Mouse (Mus musculus) liver, embryonic 14.5 days (tissue): Measurements from ENCODE around the gene Ucn. TPM values are rescaled to one million over a fixed set of nuclear protein-coding genes. Genes with fewer than 3 reads are reported as not detected.
A peak's percentile ranks its signal among the peaks of the same experiment; 100 is the strongest.

Experiments used
- ATAC-seq: fragments of 200-750 bp; cut with Nextera tagmentation; 2 replicates; pipeline ENCODE4 v1.8.0; 2017; ENCODE audit warnings: moderate number of reproducible peaks, mild to moderate bottlenecking, moderate library complexity; ENCODE audit not compliant: insufficient read depth
- DNase-seq, 3 experiments: peaks; one replicate each; pipeline ENCODE4 v3.0.0-alpha.2; 2012 to 2013; ENCODE audit warnings: low read depth in 3 of 3, low spot score in 3 of 3
- H3K27ac ChIP-seq: fragments of 300-500 bp; sonication (generic); 2 replicates; pipeline ENCODE4 v1.5.1; 2014; ENCODE audit warnings: moderate library complexity, mild to moderate bottlenecking, control low read depth, inconsistent platforms
- H3K27me3 ChIP-seq: fragments of 300-500 bp; sonication (generic); 2 replicates; pipeline ENCODE4 v1.6.1; 2014; ENCODE audit warnings: mild to moderate bottlenecking, low read length, moderate library complexity; ENCODE audit not compliant: control insufficient read depth, insufficient read depth
- H3K36me3 ChIP-seq: fragments of 300-500 bp; sonication (generic); replicated peaks from 2 replicates; pipeline ENCODE4 v1.6.1; 2014; ENCODE audit warnings: low read depth; ENCODE audit not compliant: control insufficient read depth, insufficient read depth
- H3K4me1 ChIP-seq, 2 experiments: fragments of 200-500 bp in 1 of 2; fragments of 300-500 bp in 1 of 2; sonication (generic) in 1 of 2; replicated peaks; 2 replicates each; pipeline ENCODE4 v1.6.1; 2012 to 2014; ENCODE audit warnings: antibody characterized with exemption in 1 of 2, inconsistent platforms in 1 of 2, low read length in 1 of 2; ENCODE audit not compliant: control insufficient read depth in 2 of 2, insufficient read depth in 2 of 2
- H3K4me2 ChIP-seq: fragments of 300-500 bp; sonication (generic); 2 replicates; pipeline ENCODE4 v1.6.1; 2014; ENCODE audit warnings: low read depth, mild to moderate bottlenecking, control low read depth, moderate library complexity
- H3K4me3 ChIP-seq, 2 experiments: fragments of 200-500 bp in 1 of 2; fragments of 300-500 bp in 1 of 2; sonication (generic) in 1 of 2; 2 replicates each; pipeline ENCODE4 v1.5.1; 2012 to 2014; ENCODE audit warnings: low read depth in 2 of 2, low read length in 2 of 2, mild to moderate bottlenecking in 2 of 2, control low read depth in 1 of 2, inconsistent platforms in 1 of 2, moderate library complexity in 1 of 2; ENCODE audit not compliant: insufficient read depth in 1 of 2
- H3K9ac ChIP-seq: fragments of 300-500 bp; sonication (generic); replicated peaks from 2 replicates; pipeline ENCODE4 v1.6.1; 2014; ENCODE audit warnings: mild to moderate bottlenecking, control low read depth, moderate library complexity
- H3K9me3 ChIP-seq: fragments of 300-500 bp; sonication (generic); 2 replicates; pipeline ENCODE4 v1.6.1; 2016; ENCODE audit warnings: low read length, mixed read lengths; ENCODE audit not compliant: control insufficient read depth
- CTCF ChIP-seq: IDR thresholded peaks from 2 replicates; pipeline ENCODE4 v1.5.1; 2016; ENCODE audit warnings: antibody characterized with exemption, low read depth, control low read depth
- EP300 ChIP-seq: IDR thresholded peaks from 2 replicates; pipeline ENCODE4 v1.6.1; 2016; ENCODE audit warnings: antibody characterized with exemption, low read depth
- WGBS: fragments of 180-500 bp; shearing (Covaris S2); extraction: QIAGEN DNeasy Blood & Tissue Kit; methylation state at CpG from one replicate; pipeline ENCODE4 v1.1.7; 2014; ENCODE audit not compliant: insufficient replicate concordance; 5-methylcytosine and 5-hydroxymethylcytosine counted together
- polyA plus RNA-seq, 2 experiments: library from polyadenylated mRNA; depleted of rRNA in 1 of 2; stranded (reverse) in 1 of 2; unstranded in 1 of 2; fragments of >200 nt; fragmentation: Nextera tagmentation in 1 of 2; extraction: Ambion mirVana in 1 of 2; gene quantifications; 2 replicates each; pipeline versions ENCODE4 v1.2.1 to v1.2.3; 2012 to 2014

Ucn gene
- not detected in 2 replicates for polyA plus RNA-seq (2012; rRNA removed)
- not detected in 2 replicates for polyA plus RNA-seq (2014; fragmentation: Nextera tagmentation; extraction: Ambion mirVana)

- Histone ChIP-seq H3K9me3 (no peaks in the 10 kb centered on the region), H3K36me3 (no peaks in the 10 kb centered on the region), H3K4me2 (no peak within 1 kb of the TSS), H3K27me3 (peaks cover 52% of the 10 kb centered on the region), H3K4me3 (no peak within 1 kb of the TSS), H3K4me1 (no peaks in the 10 kb centered on the region), H3K9ac (no peak within 1 kb of the TSS), H3K27ac (no peak within 1 kb of the TSS)
- DNase-seq = no peak
- no peak for ATAC-seq
- TF ChIP-seq EP300 = no peak
- TF ChIP-seq CTCF = no peak
- 1% methylated on average over 52 of the region's 52 CpGs for WGBS
Measured at GRCm38 (mm10) chr5:31138241-31138967, at the start of gene Ucn. TSS of gene Ucn (minus strand) at chr5:31138829.

GRCm38 (mm10) chr5:31183678-31184077 is 45.0 kb upstream of the Ucn start:
- peak overlapping the region; percentile 28; the same call in 1 of the 2 replicates for H3K9ac ChIP-seq
- WGBS = 15% methylated on average over 4 of the region's 4 CpGs
- peak; percentile 74 for TF ChIP-seq EP300
- no peak for TF ChIP-seq CTCF

GRCm38 (mm10) chr5:31181183-31181770 is 42.6 kb upstream of the Ucn start:
- no peak for DNase-seq
- H3K4me2 ChIP-seq = peak overlapping the region; percentile 89
- TF ChIP-seq EP300 (no peak), CTCF (no peak)
- H3K27me3 ChIP-seq = no peaks in the 10 kb centered on the region
- H3K27ac ChIP-seq = no peak overlapping the region
- H3K9ac ChIP-seq = no peak overlapping the region
- no peak for ATAC-seq
- peaks cover 24 to 27% of the 10 kb centered on the region in 2 experiments for H3K4me1 ChIP-seq
- peaks cover 2% of the 10 kb centered on the region; the same call in 1 of the 2 replicates for H3K36me3 ChIP-seq
- H3K9me3 ChIP-seq = no peaks in the 10 kb centered on the region
- no peak overlapping the region; a peak in 1 of 4 replicates for H3K4me3 ChIP-seq
- 82% methylated on average over 9 of the region's 9 CpGs for WGBS

More at GRCm38 (mm10) chr5:31183678-31184077, 45.0 kb upstream of the Ucn start:
- Histone ChIP-seq H3K4me2 (peak overlapping the region; percentile 42), H3K9me3 (no peaks in the 10 kb centered on the region), H3K27ac (peak overlapping the region; percentile 76), H3K4me1 (peaks cover 21 to 23% of the 10 kb centered on the region in 2 experiments), H3K4me3 (no peak overlapping the region), H3K27me3 (no peaks in the 10 kb centered on the region), H3K36me3 (peaks cover 18% of the 10 kb centered on the region)
- peak; percentile 50 for ATAC-seq
- peak; percentile 67 to 68 (median 67) for DNase-seq

GRCm38 (mm10) chr5:31179766-31180630 is 41.4 kb upstream of the Ucn start, which contains the start of the genes Gm29609 and Gtf3c2:
TSS of gene Gm29609 (minus strand) at chr5:31179911.
TSS of gene Gtf3c2 (minus strand) at chr5:31180144.
- peak within 1 kb of the TSS; percentile 89 to 99 for H3K4me3 ChIP-seq
- H3K4me1 ChIP-seq = peaks cover 22 to 23% of the 10 kb centered on the region in 2 experiments
- H3K4me2 ChIP-seq = peak within 1 kb of the TSS; percentile 89
- H3K27ac ChIP-seq = peak within 1 kb of the TSS; percentile 94
- TF ChIP-seq CTCF = 0 out of 2 replicates have a peak, but pooled peaks have one; percentile 21
- no peak for TF ChIP-seq EP300
- no peaks in the 10 kb centered on the region for H3K9me3 ChIP-seq
- WGBS = under 1% methylated on average over 59 of the region's 59 CpGs
- H3K27me3 ChIP-seq = no peaks in the 10 kb centered on the region
- H3K36me3 ChIP-seq = peaks cover 5% of the 10 kb centered on the region; the same call in 1 of the 2 replicates
- DNase-seq = peak; percentile 85 to 90 (median 87)
- H3K9ac ChIP-seq = peak within 1 kb of the TSS; percentile 89
- ATAC-seq = peak; percentile 87
